Mouse (Mus musculus): ENCODE measurements around the gene Nadk2.

GRCm38 (mm10) chr15:9070353-9070752, 707 bp upstream of the Nadk2 start:
- no peak for TF ChIP-seq CTCF (conservative IDR thresholded peaks at IDR 0.05; ENCODE audit: low read length)
- no peak for TF ChIP-seq NANOG (IDR thresholded peaks at IDR 0.05; ENCODE audit: borderline replicate concordance, low read length)
- no peak for TF ChIP-seq POU5F1 (IDR thresholded peaks at IDR 0.05; ENCODE audit: borderline replicate concordance, low read length)
